Mouse (Mus musculus): Measurements from ENCODE around the gene Lrrc47. TPM values are rescaled to one million over a fixed set of nuclear protein-coding genes. Genes with fewer than 3 reads are reported as not detected.

Lrrc47 gene
- total RNA-seq (2017): 42.6 and 77.8 TPM in 2 replicates

DNA sequence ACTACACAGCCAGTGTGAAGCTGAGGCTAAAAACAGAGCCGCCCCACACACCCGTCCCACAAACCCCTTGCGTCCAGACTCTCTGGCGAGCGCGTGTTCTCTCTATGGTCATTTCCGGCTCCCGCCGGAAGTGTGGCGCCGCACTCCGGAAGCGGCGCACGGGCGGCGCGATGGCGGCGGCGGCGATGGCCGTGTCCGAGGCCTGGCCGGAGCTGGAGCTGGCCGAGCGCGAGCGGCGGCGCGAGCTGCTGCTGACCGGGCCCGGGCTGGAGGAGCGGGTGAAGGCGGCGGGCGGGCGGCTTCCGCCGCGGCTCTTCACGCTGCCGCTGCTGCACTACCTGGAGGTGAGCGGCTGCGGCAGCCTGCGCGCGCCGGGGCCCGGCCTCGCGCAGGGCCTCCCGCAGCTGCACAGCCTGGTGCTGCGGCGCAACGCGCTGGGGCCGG is at the start of gene Lrrc47:
Gene Lrrc47 (plus strand): TSS at position 86 of the 444 bp plus-strand sequence.
- peak; percentile 92 for ATAC-seq (replicated peaks; ENCODE audit: low read depth, poor library complexity, severe bottlenecking)

DNA sequence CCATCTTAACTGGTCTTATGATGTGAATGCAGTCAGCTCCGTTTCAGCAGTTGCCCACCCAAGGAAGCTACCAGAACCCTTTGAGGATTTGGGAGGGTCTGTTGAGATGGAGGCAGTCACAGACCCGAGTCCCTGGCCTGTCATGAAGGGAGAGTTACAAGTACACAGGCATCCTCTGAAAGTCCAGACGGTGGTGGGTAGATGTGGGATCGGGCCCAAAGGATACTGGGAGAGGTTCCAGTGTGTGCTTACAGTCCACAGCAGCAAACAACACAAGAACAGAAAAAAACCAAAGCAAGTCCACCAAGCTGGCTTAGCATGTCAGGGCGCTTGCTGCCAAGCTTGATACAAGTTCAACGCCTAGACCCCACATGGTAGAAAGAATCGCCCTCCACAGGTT is 48.9 kb upstream of the Lrrc47 start:
- ATAC-seq (replicated peaks; ENCODE audit: low read depth, poor library complexity, severe bottlenecking): no peak

DNA sequence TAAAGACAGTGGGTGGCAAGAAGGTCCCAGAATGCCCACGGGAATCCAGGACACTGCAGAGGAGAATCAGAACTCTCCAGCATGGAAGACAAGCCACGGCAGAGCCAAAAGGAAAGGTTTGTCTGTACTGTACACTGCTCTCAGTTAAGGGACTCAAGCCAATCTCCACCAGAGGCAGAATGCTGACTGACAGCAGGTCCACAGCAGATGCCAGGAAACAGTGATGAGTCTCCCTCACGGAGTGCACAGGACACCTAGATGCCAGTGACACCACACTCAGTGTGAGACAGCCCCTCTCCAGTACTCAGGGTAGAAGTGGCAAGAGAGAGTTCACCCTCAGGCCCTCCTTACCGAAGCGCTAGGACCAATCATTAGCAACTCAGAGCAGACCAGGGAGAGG is 44.9 kb upstream of the Lrrc47 start:
- no peak for ATAC-seq (replicated peaks; ENCODE audit: low read depth, poor library complexity, severe bottlenecking)

DNA sequence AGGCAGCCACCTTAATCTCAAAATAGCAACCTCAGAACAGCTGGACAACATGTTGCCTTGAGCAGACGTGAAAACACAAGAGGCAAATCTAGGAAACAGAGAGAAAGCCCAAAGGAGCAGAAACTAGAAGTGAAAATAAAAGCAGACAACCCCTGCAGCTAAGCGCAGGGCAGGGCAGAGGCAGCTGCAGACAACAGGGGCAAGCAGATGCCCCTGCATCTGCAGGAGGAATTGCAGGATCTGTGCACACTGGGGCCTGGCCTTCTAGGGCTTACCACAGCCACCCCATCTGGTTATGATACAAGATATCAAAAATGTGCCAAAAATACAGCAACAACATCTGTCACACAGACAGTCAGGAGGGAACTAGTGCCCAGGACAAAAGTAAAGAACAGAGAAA is 44.0 kb upstream of the Lrrc47 start:
- no peak for ATAC-seq (replicated peaks; ENCODE audit: low read depth, poor library complexity, severe bottlenecking)

DNA sequence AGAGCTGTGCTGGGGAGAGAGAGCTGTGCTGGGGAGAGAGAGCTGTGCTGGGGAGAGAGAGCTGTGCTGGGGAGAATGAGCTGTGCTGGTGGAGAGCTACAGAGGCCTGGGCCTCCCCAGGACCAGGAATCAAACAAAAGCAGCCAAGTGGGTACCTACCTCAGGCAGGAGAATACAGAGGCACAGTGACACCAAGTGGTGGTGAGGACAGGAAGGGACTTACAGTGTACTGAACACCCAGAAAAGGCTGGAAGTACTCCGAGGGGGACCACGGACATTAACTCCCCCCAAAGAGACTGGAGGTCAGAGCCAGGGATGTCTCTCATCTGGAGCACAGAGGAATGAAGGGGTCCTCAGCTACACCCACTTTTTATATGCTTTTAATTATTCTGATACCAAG is 43.5 kb upstream of the Lrrc47 start:
- ATAC-seq (replicated peaks; ENCODE audit: low read depth, poor library complexity, severe bottlenecking): no peak

DNA sequence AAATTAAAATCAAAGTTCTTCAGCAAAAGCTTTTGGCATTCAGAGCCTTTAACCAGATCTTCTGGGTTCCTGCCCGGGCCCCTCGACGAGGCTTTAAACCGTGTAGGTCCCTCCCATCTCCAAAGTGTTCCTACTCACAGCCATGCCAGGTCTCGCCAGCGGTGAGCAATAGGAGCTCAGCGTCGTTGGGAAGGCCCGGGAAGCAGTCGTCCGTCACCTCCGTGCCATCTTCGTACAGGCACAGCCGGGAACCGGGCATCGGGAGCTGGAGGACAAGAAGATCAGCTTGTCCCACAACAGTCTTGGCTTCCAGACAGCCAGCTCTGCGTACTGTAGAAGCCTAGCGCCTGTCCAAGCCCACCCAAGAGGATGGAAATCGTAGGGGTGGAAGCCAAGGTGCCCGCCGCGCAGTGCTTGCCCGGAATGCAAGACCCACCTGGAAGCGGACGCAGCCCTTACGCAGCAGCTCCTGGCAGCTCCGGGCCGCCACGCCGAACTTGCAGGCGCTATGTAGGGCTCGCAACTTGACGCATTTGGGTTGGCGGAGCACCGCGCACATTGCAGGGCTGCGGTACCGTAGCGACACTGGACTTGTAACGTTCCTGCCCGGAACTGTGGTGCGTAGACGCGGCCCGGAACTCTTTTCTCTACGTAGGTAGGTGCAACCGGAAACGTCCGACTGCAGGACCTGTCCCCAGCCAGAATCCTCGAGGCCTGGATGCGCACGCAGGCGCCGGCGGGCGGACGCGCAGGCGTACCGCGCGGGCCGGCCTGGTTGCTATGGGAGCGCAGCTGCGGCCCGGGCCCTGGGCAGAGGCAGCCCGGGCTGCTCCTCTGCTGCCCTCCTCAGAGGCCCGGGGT is 36.9 kb upstream of the Lrrc47 start, which contains the start of the genes Dffb and Cep104:
Gene Dffb (minus strand): TSS at position 696 of the 861 bp plus-strand sequence.
Gene Cep104 (plus strand): TSS at position 764 of the 861 bp plus-strand sequence.
- ATAC-seq (replicated peaks; ENCODE audit: low read depth, poor library complexity, severe bottlenecking): peak; percentile 87

DNA sequence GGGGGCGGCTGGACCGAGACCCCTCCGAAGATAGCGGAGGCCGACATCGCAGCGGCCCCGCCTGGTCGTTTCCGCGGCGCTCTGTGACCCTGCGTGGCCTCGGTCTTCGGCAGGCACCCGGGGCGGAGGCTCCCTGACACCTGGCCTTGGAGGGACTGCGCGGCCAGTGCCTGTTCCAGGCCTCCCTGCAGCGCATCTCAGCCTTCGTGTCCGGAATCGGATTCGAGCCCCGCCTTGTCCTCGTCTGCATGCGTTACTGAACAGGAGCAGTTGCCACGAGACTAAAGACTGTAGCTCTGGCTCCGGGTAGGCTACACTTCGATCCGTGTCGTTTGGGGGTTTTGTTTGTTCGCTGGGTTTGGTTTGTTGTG is 36.3 kb upstream of the Lrrc47 start:
- ATAC-seq (replicated peaks; ENCODE audit: low read depth, poor library complexity, severe bottlenecking): peak; percentile 24

DNA sequence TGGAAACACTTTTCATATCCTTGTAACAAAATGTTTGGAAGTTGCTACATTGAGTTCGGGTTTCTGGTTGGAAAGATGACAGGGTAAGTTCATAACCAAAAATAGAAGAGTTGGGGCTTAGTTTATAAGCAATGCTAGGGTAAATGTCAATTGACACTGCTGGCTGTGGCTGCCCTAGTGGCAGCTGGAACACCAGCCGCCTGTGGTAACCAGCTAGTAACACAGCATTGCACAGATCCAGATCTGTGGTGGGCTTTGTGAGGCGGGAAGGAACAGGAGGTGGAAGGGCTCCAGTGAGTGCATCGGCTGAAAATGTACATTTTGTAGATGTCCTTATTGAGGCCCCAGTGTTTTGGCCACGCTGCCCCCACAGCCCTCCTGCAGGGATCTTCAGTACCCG is 35.8 kb upstream of the Lrrc47 start:
- ATAC-seq (replicated peaks; ENCODE audit: low read depth, poor library complexity, severe bottlenecking): peak; percentile 66

DNA sequence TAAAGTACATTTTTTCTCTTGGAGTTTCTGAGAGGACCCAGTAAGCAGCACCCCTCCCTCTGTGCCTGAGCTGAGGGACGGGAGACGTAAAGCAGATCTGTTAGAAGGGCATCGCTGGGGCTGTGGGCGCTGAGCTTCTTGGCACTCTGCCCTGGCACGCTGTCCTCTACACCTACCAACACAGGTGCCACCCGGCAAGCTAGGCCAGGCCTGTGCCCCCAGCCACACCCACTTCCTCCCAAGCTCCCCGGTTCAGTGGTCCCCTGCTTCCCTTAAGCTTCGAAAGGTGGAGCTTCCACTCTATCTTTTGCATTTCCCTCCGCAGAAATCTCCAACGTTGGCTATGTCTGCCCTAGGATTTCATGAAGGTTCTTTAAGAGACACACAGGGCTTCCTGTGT is 32.3 kb upstream of the Lrrc47 start:
- ATAC-seq (replicated peaks; ENCODE audit: low read depth, poor library complexity, severe bottlenecking): no peak

DNA sequence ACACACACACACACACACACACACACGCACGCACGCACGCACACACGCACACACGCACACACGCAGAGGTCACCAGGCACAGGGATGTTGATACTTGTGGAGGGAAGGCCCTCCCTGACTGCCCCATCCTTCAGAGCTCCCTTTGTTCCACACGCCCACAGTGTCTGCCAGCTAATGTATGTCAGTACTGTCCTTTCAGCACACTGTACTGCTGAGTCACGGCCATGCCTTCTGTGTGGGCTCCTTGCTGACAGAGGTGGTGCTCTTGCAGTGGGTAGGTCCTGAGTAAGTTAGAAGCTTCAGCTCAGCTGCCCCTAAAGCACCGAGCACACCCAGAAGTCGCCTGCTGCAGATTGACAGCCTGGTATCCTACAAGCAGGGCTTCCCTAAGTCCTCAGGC is 31.1 kb upstream of the Lrrc47 start:
- no peak for ATAC-seq (replicated peaks; ENCODE audit: low read depth, poor library complexity, severe bottlenecking)

DNA sequence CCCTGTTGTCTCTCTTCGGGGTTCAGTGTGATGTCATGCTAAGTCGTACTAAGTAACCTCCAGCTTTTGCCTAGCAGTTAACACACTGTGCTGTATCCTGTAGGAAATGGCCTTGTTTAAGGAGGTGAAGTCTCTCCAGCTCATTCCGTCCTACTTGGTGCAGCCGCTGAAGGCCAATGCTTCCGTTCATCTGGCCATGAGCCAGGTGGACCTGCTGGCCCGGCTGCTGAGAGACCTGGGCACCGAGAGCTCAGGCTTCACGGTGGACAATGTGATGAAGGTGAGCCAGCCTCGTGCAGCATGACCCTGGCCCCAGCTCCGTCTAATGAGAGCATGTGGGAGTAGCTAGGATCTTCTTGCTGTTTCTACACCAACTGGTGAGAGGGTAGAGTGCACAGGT is 18.8 kb upstream of the Lrrc47 start:
- no peak for ATAC-seq (replicated peaks; ENCODE audit: low read depth, poor library complexity, severe bottlenecking)

DNA sequence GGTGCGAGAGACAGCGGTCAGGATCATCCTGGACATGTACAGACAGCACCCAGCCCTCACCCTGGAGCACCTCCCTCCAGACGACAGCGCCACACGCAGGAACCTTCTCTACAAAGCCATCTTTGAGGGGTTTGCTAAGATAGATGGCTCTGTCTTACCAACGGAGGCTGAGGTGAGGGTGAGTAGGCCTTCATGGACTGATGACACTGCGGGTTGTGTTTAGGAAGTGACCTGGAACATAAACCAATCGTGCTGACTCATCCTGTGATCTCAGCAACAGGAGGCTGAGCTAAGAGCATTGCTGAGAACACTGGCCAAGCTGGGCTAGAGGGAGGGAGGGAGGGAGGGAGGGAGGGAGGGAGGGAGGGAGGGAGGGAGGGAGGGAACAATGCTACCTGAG is 18.0 kb upstream of the Lrrc47 start:
- no peak for ATAC-seq (replicated peaks; ENCODE audit: low read depth, poor library complexity, severe bottlenecking)

DNA sequence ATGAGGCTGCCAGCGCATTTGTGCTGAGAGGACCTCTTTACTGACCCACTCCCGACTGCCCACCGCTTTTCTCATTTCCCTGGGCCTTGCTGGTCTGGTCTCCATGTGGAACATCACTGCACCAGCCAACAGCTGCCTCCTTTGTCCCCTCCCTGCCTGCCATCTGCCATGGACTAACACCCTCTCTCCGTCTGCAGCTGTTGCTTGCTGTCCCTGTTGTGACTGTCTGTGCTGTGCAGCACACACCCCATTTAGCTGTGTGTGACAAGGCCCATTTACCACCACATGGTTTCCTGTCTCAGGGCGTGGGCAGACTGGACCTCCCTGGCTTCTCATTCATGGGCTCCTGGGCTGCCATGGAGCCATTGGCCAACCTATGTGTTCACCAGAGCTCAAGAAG is 6.0 kb upstream of the Lrrc47 start:
- ATAC-seq (replicated peaks; ENCODE audit: low read depth, poor library complexity, severe bottlenecking): no peak

DNA sequence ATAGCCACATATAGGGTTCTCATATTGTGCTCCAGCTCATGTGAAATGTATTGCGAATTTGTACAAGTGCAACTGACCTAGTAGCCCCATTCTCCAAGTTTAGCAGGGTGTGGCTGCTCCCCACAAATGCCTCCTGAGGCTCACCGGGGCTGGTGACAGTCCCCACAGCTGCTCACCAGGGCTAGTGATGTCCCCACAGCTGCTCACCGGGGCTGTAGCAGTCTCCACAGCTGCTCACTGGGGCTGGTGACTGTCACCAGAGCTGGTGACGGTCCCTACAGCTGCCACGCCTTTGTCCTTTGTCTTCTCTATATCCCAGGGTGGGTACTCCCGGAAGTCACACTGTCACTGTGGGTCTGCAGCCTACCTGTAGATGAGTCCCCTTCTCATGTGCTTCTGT is 5.3 kb upstream of the Lrrc47 start:
- no peak for ATAC-seq (replicated peaks; ENCODE audit: low read depth, poor library complexity, severe bottlenecking)

DNA sequence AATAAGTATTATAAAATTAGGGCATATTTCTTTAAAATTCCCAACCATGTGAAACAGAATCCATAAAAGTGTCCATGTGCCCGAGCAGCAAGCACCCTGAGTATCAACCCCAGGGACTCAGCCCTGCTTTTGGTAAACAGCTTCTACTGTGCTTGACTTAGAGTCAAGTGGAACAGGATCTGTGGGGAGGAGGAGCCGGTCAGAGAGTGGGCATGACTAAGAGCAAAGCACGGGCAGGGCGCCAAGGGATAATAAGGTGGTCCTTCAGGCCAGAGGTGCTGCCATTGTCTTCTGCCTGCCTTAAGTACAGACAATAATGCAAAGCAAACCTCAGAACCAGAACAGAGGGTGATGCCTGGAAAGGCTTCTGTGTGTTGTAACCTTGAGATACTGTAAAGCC is 3.8 kb upstream of the Lrrc47 start:
- no peak for ATAC-seq (replicated peaks; ENCODE audit: low read depth, poor library complexity, severe bottlenecking)

DNA sequence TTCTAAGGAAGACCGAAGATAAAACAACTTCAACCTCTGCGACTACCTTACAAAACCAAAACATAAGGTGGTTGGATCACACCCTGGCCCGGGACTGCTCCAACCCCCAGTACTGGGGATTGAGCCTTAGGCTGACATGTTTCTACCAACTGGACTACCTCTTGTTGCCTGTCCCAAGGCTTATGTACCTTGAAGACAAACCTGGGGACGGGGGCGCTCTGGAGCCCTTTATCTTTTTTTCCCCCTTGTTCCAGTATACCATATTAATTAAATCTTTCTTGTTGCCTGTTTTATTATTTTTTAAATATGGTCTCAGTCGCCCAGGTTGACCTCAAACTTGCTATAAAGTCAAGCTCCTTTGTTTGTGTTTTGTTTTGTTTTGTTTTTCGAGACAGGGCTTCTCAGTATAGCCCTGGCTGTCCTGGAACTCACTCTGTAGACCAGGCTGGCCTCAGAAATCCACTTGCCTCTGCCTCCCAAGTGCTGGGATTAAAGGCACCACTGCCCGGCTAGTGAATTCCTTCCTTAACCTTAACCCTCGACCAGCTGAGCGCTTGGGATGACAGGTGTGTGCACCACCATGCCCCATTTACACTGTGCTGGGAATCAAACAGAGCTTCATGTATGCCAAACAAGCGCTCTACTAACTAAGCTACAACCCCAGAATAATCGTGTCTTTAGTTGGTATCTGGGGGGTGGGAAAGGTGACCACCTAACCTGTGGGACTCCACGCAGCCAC is 455 bp upstream of the Lrrc47 start:
- no peak for ATAC-seq (replicated peaks; ENCODE audit: low read depth, poor library complexity, severe bottlenecking)

DNA sequence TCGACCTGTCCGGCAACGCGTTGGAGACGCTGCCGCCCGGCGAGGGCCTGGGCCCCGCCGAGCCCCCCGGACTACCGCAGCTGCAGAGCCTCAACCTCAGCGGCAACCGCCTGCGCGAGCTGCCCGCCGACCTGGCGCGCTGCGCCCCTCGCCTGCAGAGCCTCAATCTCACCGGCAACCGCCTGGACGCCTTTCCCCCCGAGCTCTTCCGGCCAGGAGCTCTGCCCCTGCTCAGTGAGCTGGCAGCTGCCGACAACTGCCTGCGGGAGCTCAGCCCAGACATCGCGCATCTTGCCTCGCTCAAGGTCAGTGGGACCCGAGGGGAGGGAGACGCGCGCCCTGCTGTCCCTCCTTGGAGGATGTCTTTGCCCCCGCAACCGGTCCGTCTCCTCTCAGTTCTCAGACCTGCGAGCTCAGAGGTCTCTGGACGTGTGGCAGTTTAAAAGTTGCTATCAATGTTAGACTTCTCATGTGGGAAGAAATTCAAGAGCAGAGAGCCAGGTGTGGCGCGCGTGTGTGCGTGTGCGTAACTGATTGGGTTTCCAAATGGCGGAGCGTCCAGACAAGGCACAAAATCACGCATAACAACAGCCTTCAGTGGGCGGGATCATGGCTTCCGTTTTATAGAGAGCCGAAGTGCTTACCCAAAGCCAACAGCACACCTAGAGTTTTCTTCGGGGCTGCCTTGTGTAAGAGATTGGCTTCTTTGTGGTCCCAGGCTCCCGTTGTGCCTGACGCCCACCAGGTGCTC is 776 bp downstream of the Lrrc47 start:
- ATAC-seq (replicated peaks; ENCODE audit: low read depth, poor library complexity, severe bottlenecking): peak; percentile 37

DNA sequence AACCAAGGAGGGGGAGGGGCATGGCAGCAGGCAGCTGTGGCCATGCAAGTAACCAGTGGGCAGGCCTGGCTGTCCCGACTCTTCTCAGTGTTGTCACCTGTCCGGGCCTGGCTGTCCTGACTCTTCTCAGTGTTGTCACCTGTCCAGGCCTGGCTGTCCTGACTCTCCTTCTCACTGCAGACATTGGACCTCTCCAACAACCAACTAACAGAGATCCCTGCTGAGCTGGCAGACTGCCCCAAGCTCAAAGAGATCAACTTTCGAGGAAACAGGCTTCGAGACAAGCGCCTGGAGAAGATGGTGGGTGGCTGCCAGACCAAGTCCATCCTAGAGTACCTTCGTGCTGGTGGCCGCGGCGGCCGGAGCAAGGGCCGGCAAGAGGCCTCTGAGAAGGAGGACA is 3.9 kb downstream of the Lrrc47 start:
- ATAC-seq (replicated peaks; ENCODE audit: low read depth, poor library complexity, severe bottlenecking): no peak

DNA sequence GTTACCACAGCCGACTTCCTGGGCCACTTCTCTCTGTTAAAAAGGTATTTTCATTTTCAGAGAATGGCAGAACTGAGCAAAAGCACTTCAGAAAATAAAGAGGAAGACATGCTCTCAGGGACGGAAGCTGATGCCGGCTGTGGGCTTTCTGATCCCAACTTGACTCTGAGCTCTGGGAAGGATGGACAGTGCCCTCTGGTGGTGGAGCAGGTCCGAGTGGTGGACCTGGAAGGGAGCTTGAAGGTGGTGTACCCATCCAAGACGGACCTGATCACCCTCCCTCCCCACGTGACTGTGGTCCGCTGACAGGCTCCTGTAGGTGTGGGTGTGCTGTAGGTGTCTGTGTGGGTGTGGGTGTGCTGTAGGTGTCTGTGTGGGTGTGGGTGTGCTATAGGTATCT is 8.0 kb downstream of the Lrrc47 start:
- ATAC-seq (replicated peaks; ENCODE audit: low read depth, poor library complexity, severe bottlenecking): peak; percentile 40

DNA sequence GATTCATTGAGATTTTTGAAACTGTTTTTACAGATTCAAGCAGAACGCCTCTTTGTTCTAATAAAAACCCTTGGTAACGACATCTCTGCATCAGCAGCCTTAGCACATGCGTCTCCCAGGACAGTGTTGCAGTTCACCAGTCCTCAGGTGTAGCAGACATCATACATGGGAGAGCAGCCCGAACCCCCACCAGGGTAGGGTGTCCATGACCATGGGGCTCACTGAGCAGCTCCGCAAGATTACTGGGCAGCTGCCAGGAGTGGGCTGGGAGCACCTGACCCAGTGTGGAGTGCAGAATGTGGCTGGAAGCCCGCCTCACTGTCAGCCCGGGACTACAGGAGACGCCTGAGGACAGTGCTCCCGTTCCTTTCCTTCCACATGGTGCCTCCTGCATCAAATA is 9.9 kb downstream of the Lrrc47 start:
- ATAC-seq (replicated peaks; ENCODE audit: low read depth, poor library complexity, severe bottlenecking): no peak

DNA sequence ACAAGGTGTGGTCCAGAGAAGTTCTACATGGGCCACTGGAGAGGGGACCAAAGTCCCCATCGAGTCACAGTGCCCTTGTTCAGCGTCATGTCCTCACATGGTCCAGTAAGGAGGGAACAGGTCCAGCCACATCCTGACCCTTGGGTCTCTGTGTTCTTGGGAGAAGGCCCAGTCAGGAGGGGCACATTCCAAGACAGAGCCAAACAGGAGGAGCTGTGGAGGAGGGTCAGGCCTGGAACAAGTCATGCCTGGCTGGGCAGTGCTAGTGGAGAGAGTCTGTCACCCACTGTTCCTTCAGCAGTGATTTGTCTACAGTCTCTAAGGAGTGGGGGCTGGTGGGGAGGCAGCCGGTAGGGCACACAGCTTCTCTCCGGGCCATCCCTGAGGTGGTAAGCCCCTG is 10.9 kb downstream of the Lrrc47 start:
- no peak for ATAC-seq (replicated peaks; ENCODE audit: low read depth, poor library complexity, severe bottlenecking)

Data from common myeloid progenitor, adult 5-6 weeks (primary cell).